Mouse (Mus musculus): ENCODE measurements around the gene Gm44805. TPM values are rescaled to one million over a fixed set of nuclear protein-coding genes. Genes with fewer than 3 reads are reported as not detected.

The Gm44805 gene
- 0.48 TPM in 1 of 2 replicates, not detected in the other for total RNA-seq (2012; rRNA removed)

DNA sequence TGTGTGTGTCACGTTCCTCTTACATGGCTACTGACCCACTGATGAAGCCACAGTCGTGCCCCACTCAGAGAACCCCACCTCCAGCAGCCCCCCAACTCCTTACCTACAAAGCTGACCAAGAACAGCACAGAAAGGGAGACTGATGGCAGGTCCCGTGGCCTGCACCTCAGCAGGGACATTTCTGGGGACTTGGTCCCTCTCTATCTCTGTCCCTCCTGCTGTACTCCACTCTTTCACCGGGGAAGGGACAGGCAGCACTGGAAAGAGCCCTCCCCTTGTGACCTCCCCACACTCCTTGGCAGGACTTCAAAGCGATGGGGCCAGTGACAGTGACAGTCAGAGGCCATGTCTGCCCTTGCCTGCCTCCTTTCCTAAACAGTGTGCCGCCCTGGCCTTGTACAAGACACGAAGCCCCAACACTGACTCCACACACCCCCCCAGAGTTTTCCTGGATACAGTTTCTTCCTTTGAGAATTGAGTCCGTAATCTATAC is at the start of gene Gm44805, which contains the start of gene Apoc4:
Gene Gm44805 (minus strand): TSS at position 222 of the 493 bp plus-strand sequence.
Gene Apoc4 (minus strand): TSS at position 278 of the 493 bp plus-strand sequence.
- in situ Hi-C loops (cut with MboI; ENCODE audit: low sequenced_read_pairs in 2 of 2, unreplicated experiment in 2 of 2): no loop called here
- Histone ChIP-seq H3K9me3 (ENCODE audit: control insufficient read depth, insufficient read depth, low read depth, low read length) (no peaks in the 10 kb centered on the region), H3K27ac (ENCODE audit: insufficient read depth, low read depth, low read length, poor library complexity, severe bottlenecking) (no peak within 1 kb of the TSS), H3K9ac (ENCODE audit: insufficient read depth, low read depth, low read length, poor library complexity, severe bottlenecking) (no peak within 1 kb of the TSS), H3K4me1 (ENCODE audit: control insufficient read depth in 2 of 2, insufficient read depth in 2 of 2, low read length in 2 of 2, poor library complexity in 1 of 2) (peaks cover 0 to 24% of the 10 kb centered on the region in 2 experiments; a peak in 3 of 4 replicates), H3K36me3 (ENCODE audit: control insufficient read depth, insufficient read depth, low read length, poor library complexity, severe bottlenecking) (no peaks in the 10 kb centered on the region), H3K4me3 (ENCODE audit: insufficient read depth in 1 of 2, low read depth in 1 of 2, low read length in 2 of 2, poor library complexity in 1 of 2, severe bottlenecking in 1 of 2) (no peak within 1 kb of the TSS)
- TF ChIP-seq HCFC1 (IDR thresholded peaks at IDR 0.05; ENCODE audit: borderline replicate concordance, insufficient read depth, low read length) (no peak), CHD2 (IDR thresholded peaks at IDR 0.05; ENCODE audit: low read depth, low read length) (no peak), ZNF384 (IDR thresholded peaks at IDR 0.05; ENCODE audit: low read depth, low read length) (no peak), ZC3H11A (IDR thresholded peaks at IDR 0.05; ENCODE audit: borderline replicate concordance, low read depth, low read length) (no peak), MAFK (IDR thresholded peaks at IDR 0.05; ENCODE audit: insufficient read depth, low read depth, low read length) (no peak)
- no peak for DNase-seq (ENCODE audit: low read depth, low spot score)

DNA sequence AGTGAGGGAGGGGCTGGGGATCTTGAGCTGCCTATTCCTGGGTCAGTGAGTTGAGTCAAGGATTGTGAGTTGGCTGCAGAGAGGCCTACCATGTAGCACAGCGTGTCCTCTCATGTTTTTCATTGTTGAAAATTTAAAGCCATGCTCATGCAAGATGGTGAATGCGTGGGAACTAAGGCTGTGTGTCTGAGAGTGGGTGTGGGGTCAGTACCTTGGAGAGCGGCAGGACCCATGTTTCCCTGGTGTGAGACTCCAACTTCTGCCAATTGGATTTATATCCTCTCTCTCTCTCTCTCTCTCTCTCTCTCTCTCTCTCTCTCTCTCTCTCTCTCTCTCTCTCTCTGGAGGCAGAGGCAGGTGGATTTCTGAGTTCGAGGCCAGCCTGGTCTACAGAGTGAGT is 45.3 kb upstream of the Gm44805 start:
- in situ Hi-C loops (cut with MboI; ENCODE audit: low sequenced_read_pairs in 2 of 2, unreplicated experiment in 2 of 2): no loop called here
- DNase-seq (ENCODE audit: low read depth, low spot score): no peak

DNA sequence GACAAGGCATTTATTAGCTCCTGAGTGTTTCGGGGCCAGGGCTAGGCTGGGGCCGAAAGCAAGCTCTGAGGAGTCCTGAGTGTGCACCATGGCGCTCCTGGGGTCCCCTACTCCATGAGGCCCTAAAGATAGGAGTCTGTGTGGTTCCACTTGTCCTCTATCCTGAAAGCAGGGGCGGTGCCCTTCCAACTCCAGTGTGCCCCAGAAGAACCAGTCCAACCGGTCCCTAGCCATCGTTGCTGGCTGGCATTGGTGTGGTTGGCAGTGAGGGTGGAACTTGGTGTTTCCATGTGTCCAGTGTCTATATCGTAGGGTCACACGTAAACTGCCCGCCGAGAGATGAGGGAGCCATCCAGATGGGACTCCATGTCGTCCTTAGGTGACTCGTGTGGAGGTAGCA is 42.9 kb upstream of the Gm44805 start:
- DNase-seq (ENCODE audit: low read depth, low spot score): no peak
- no peaks in the 10 kb centered on the region for H3K9me3 ChIP-seq (ENCODE audit: control insufficient read depth, insufficient read depth, low read depth, low read length)
- H3K4me3 ChIP-seq (ENCODE audit: insufficient read depth in 1 of 2, low read depth in 1 of 2, low read length in 2 of 2, poor library complexity in 1 of 2, severe bottlenecking in 1 of 2): no peak overlapping the region
- in situ Hi-C loops (cut with MboI; ENCODE audit: low sequenced_read_pairs in 2 of 2, unreplicated experiment in 2 of 2): no loop called here
- no peak overlapping the region for H3K27ac ChIP-seq (ENCODE audit: insufficient read depth, low read depth, low read length, poor library complexity, severe bottlenecking)
- peaks cover 0 to 21% of the 10 kb centered on the region in 2 experiments; a peak in 1 of 4 replicates for H3K4me1 ChIP-seq (ENCODE audit: control insufficient read depth in 2 of 2, insufficient read depth in 2 of 2, low read length in 2 of 2, poor library complexity in 1 of 2)
- peaks cover 56% of the 10 kb centered on the region for H3K36me3 ChIP-seq (ENCODE audit: control insufficient read depth, insufficient read depth, low read length, poor library complexity, severe bottlenecking)
- no peak overlapping the region for H3K9ac ChIP-seq (ENCODE audit: insufficient read depth, low read depth, low read length, poor library complexity, severe bottlenecking)
- TF ChIP-seq CHD2 (IDR thresholded peaks at IDR 0.05; ENCODE audit: low read depth, low read length) (no peak), HCFC1 (IDR thresholded peaks at IDR 0.05; ENCODE audit: borderline replicate concordance, insufficient read depth, low read length) (no peak), ZC3H11A (IDR thresholded peaks at IDR 0.05; ENCODE audit: borderline replicate concordance, low read depth, low read length) (no peak), ZNF384 (IDR thresholded peaks at IDR 0.05; ENCODE audit: low read depth, low read length) (no peak), MAFK (IDR thresholded peaks at IDR 0.05; ENCODE audit: insufficient read depth, low read depth, low read length) (no peak)

More for the DNA sequence above, 45.3 kb upstream of the Gm44805 start:
- Histone ChIP-seq H3K27ac (ENCODE audit: insufficient read depth, low read depth, low read length, poor library complexity, severe bottlenecking) (no peak overlapping the region), H3K9ac (ENCODE audit: insufficient read depth, low read depth, low read length, poor library complexity, severe bottlenecking) (no peak overlapping the region), H3K9me3 (ENCODE audit: control insufficient read depth, insufficient read depth, low read depth, low read length) (no peaks in the 10 kb centered on the region), H3K4me3 (ENCODE audit: insufficient read depth in 1 of 2, low read depth in 1 of 2, low read length in 2 of 2, poor library complexity in 1 of 2, severe bottlenecking in 1 of 2) (no peak overlapping the region), H3K4me1 (ENCODE audit: control insufficient read depth in 2 of 2, insufficient read depth in 2 of 2, low read length in 2 of 2, poor library complexity in 1 of 2) (peaks cover 0 to 20% of the 10 kb centered on the region in 2 experiments; a peak in 1 of 4 replicates), H3K36me3 (ENCODE audit: control insufficient read depth, insufficient read depth, low read length, poor library complexity, severe bottlenecking) (peaks cover 72% of the 10 kb centered on the region)
- TF ChIP-seq CHD2 (IDR thresholded peaks at IDR 0.05; ENCODE audit: low read depth, low read length) (no peak), HCFC1 (IDR thresholded peaks at IDR 0.05; ENCODE audit: borderline replicate concordance, insufficient read depth, low read length) (no peak), ZC3H11A (IDR thresholded peaks at IDR 0.05; ENCODE audit: borderline replicate concordance, low read depth, low read length) (no peak), ZNF384 (IDR thresholded peaks at IDR 0.05; ENCODE audit: low read depth, low read length) (no peak), MAFK (IDR thresholded peaks at IDR 0.05; ENCODE audit: insufficient read depth, low read depth, low read length) (no peak)

DNA sequence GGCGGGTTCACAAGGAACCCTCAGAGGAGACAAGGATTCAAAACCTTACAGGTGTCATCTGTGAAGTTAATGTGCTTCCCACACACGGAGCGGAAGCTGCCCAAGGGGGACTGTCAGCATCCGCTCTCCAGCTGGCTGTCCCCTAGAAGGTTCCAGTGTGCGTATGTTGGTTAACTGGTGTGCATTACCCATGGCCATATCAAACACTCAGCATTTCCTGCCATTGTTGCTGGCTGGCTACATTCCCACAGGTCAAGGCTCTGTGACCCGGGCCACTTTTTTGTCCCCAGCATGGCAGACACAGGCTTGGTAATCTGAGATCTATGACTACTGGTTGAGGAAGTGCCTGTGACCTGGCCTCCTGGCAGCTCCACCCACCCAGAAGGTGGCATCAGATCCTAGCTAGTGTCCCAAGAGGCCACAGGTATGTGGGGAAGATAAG is 41.6 kb upstream of the Gm44805 start:
- Histone ChIP-seq H3K4me1 (ENCODE audit: control insufficient read depth in 2 of 2, insufficient read depth in 2 of 2, low read length in 2 of 2, poor library complexity in 1 of 2) (peaks cover 0 to 19% of the 10 kb centered on the region in 2 experiments; a peak in 1 of 4 replicates), H3K9me3 (ENCODE audit: control insufficient read depth, insufficient read depth, low read depth, low read length) (no peaks in the 10 kb centered on the region), H3K27ac (ENCODE audit: insufficient read depth, low read depth, low read length, poor library complexity, severe bottlenecking) (no peak overlapping the region), H3K4me3 (ENCODE audit: insufficient read depth in 1 of 2, low read depth in 1 of 2, low read length in 2 of 2, poor library complexity in 1 of 2, severe bottlenecking in 1 of 2) (no peak overlapping the region), H3K9ac (ENCODE audit: insufficient read depth, low read depth, low read length, poor library complexity, severe bottlenecking) (0 out of 2 replicates have a peak overlapping the region, but pooled peaks have one; percentile 13), H3K36me3 (ENCODE audit: control insufficient read depth, insufficient read depth, low read length, poor library complexity, severe bottlenecking) (peaks cover 49% of the 10 kb centered on the region)
- DNase-seq (ENCODE audit: low read depth, low spot score): no peak
- TF ChIP-seq HCFC1 (IDR thresholded peaks at IDR 0.05; ENCODE audit: borderline replicate concordance, insufficient read depth, low read length): no peak
- TF ChIP-seq ZNF384 (IDR thresholded peaks at IDR 0.05; ENCODE audit: low read depth, low read length): no peak
- TF ChIP-seq CHD2 (IDR thresholded peaks at IDR 0.05; ENCODE audit: low read depth, low read length): no peak
- TF ChIP-seq MAFK (IDR thresholded peaks at IDR 0.05; ENCODE audit: insufficient read depth, low read depth, low read length): no peak
- no peak for TF ChIP-seq ZC3H11A (IDR thresholded peaks at IDR 0.05; ENCODE audit: borderline replicate concordance, low read depth, low read length)
- in situ Hi-C loops (cut with MboI; ENCODE audit: low sequenced_read_pairs in 2 of 2, unreplicated experiment in 2 of 2): no loop called here
